Mouse (Mus musculus): ENCODE measurements around the gene Cbx5. TPM values are rescaled to one million over a fixed set of nuclear protein-coding genes. Genes with fewer than 3 reads are reported as not detected.
"Not testable (repeated sequence)": the region's sequence is repeated elsewhere in the genome, so short reads cannot be mapped to it uniquely, and the experiment has no call there.

The Cbx5 gene
- polyA plus RNA-seq, 1 experiment: 221 TPM

GRCm38 (mm10) chr15:103245616-103246015, 6.0 kb upstream of the Cbx5 start:
- Histone ChIP-seq H3K4me3 (ENCODE audit: insufficient read depth, low read depth, low read length) (no peak overlapping the region), H3K27ac (ENCODE audit: insufficient read depth, low read depth, low read length) (no peak overlapping the region), H3K4me1 (ENCODE audit: control insufficient read depth, insufficient read depth, low read length) (peaks cover 8% of the 10 kb centered on the region)
- 75% methylated on average over 6 of the region's 6 CpGs for WGBS
- TF ChIP-seq CTCF (IDR thresholded peaks at IDR 0.05; ENCODE audit: insufficient read depth, low read depth, low read length) (no peak), POLR2A (IDR thresholded peaks at IDR 0.05; ENCODE audit: insufficient read depth, low read depth, low read length) (no peak)

GRCm38 (mm10) chr15:103242885-103243284, 3.3 kb upstream of the Cbx5 start:
- peaks cover 8% of the 10 kb centered on the region for H3K4me1 ChIP-seq (ENCODE audit: control insufficient read depth, insufficient read depth, low read length)
- H3K4me3 ChIP-seq (ENCODE audit: insufficient read depth, low read depth, low read length): no peak overlapping the region
- no peak for TF ChIP-seq POLR2A (IDR thresholded peaks at IDR 0.05; ENCODE audit: insufficient read depth, low read depth, low read length)
- no peak for TF ChIP-seq CTCF (IDR thresholded peaks at IDR 0.05; ENCODE audit: insufficient read depth, low read depth, low read length)
- WGBS: 43% methylated on average over 8 of the region's 8 CpGs
- no peak overlapping the region for H3K27ac ChIP-seq (ENCODE audit: insufficient read depth, low read depth, low read length)

GRCm38 (mm10) chr15:103241071-103242018, 1.7 kb upstream of the Cbx5 start:
- 6% methylated on average over 12 of the region's 12 CpGs for WGBS
- H3K4me1 ChIP-seq (ENCODE audit: control insufficient read depth, insufficient read depth, low read length): not testable (repeated sequence)
- peak overlapping the region; percentile 73 for H3K4me3 ChIP-seq (ENCODE audit: insufficient read depth, low read depth, low read length)
- peak overlapping the region; percentile 98 for H3K27ac ChIP-seq (ENCODE audit: insufficient read depth, low read depth, low read length)

GRCm38 (mm10) chr15:103240160-103241028, 778 bp upstream of the Cbx5 start, which contains the start of gene Hnrnpa1:
TSS of gene Hnrnpa1 (plus strand) at chr15:103240432.
- under 1% methylated on average over 47 of the region's 47 CpGs for WGBS
- Histone ChIP-seq H3K4me3 (ENCODE audit: insufficient read depth, low read depth, low read length) (peak within 1 kb of the TSS; percentile 73), H3K27ac (ENCODE audit: insufficient read depth, low read depth, low read length) (peak within 1 kb of the TSS; percentile 98), H3K4me1 (ENCODE audit: control insufficient read depth, insufficient read depth, low read length) (peaks cover 8% of the 10 kb centered on the region)
- TF ChIP-seq POLR2A (IDR thresholded peaks at IDR 0.05; ENCODE audit: insufficient read depth, low read depth, low read length) (peak; percentile 60), CTCF (IDR thresholded peaks at IDR 0.05; ENCODE audit: insufficient read depth, low read depth, low read length) (no peak)

GRCm38 (mm10) chr15:103239130-103239684, 409 bp downstream of the Cbx5 start:
- peaks cover 8% of the 10 kb centered on the region for H3K4me1 ChIP-seq (ENCODE audit: control insufficient read depth, insufficient read depth, low read length)
- WGBS: under 1% methylated on average over 26 of the region's 26 CpGs
- peak overlapping the region; percentile 95 for H3K27ac ChIP-seq (ENCODE audit: insufficient read depth, low read depth, low read length)
- H3K4me3 ChIP-seq (ENCODE audit: insufficient read depth, low read depth, low read length): peak overlapping the region; percentile 63
- TF ChIP-seq POLR2A (IDR thresholded peaks at IDR 0.05; ENCODE audit: insufficient read depth, low read depth, low read length) (no peak), CTCF (IDR thresholded peaks at IDR 0.05; ENCODE audit: insufficient read depth, low read depth, low read length) (no peak)

GRCm38 (mm10) chr15:103237295-103237694, 2.3 kb downstream of the Cbx5 start:
- TF ChIP-seq CTCF (IDR thresholded peaks at IDR 0.05; ENCODE audit: insufficient read depth, low read depth, low read length) (no peak), POLR2A (IDR thresholded peaks at IDR 0.05; ENCODE audit: insufficient read depth, low read depth, low read length) (no peak)
- Histone ChIP-seq H3K4me1 (ENCODE audit: control insufficient read depth, insufficient read depth, low read length) (peaks cover 4% of the 10 kb centered on the region), H3K27ac (ENCODE audit: insufficient read depth, low read depth, low read length) (no peak overlapping the region), H3K4me3 (ENCODE audit: insufficient read depth, low read depth, low read length) (no peak overlapping the region)
- WGBS: 87% methylated on average over 7 of the region's 7 CpGs

GRCm38 (mm10) chr15:103233119-103233518, 6.5 kb downstream of the Cbx5 start:
- H3K4me1 ChIP-seq (ENCODE audit: control insufficient read depth, insufficient read depth, low read length): no peaks in the 10 kb centered on the region
- no peak overlapping the region for H3K27ac ChIP-seq (ENCODE audit: insufficient read depth, low read depth, low read length)
- TF ChIP-seq POLR2A (IDR thresholded peaks at IDR 0.05; ENCODE audit: insufficient read depth, low read depth, low read length) (no peak), CTCF (IDR thresholded peaks at IDR 0.05; ENCODE audit: insufficient read depth, low read depth, low read length) (no peak)
- no peak overlapping the region for H3K4me3 ChIP-seq (ENCODE audit: insufficient read depth, low read depth, low read length)
- 55% methylated on average over 2 of the region's 2 CpGs for WGBS

- H3K4me3 ChIP-seq (ENCODE audit: insufficient read depth, low read depth, low read length): no peak overlapping the region
- no peaks in the 10 kb centered on the region for H3K4me1 ChIP-seq (ENCODE audit: control insufficient read depth, insufficient read depth, low read length)
- TF ChIP-seq POLR2A (IDR thresholded peaks at IDR 0.05; ENCODE audit: insufficient read depth, low read depth, low read length): no peak
- TF ChIP-seq CTCF (IDR thresholded peaks at IDR 0.05; ENCODE audit: insufficient read depth, low read depth, low read length): no peak
- WGBS: 80% methylated on average over 2 of the region's 2 CpGs
- no peak overlapping the region for H3K27ac ChIP-seq (ENCODE audit: insufficient read depth, low read depth, low read length)
Observed at GRCm38 (mm10) chr15:103228904-103229303, 10.7 kb downstream of the Cbx5 start.

Data from olfactory bulb, adult 2 months (tissue).